Mouse (Mus musculus): ENCODE results near the gene Kcnh8. TPM values are rescaled to one million over a fixed set of nuclear protein-coding genes. Genes with fewer than 3 reads are reported as not detected.

Gene Kcnh8
- polyA plus RNA-seq (2015; fragmentation: Nextera tagmentation; extraction: Ambion mirVana): 0.02 TPM in 1 of 2 replicates, not detected in the other

- H3K4me1 ChIP-seq (ENCODE audit: insufficient read depth): no peaks in the 10 kb centered on the region
- 2% methylated on average over 40 of the region's 40 CpGs for WGBS (ENCODE audit: insufficient replicate concordance)
- H3K4me3 ChIP-seq (ENCODE audit: low read depth, low read length): peak within 1 kb of the TSS; percentile 34
- H3K36me3 ChIP-seq (replicated peaks; ENCODE audit: insufficient read depth, low read length): no peaks in the 10 kb centered on the region
- no peak for TF ChIP-seq EP300 (IDR thresholded peaks at IDR 0.05; ENCODE audit: low read depth)
- no peak for TF ChIP-seq CTCF (IDR thresholded peaks at IDR 0.05; ENCODE audit: low read depth)
- H3K9me3 ChIP-seq (ENCODE audit: low read length): no peaks in the 10 kb centered on the region
- no peak within 1 kb of the TSS for H3K9ac ChIP-seq (replicated peaks)
- peak; percentile 11 for DNase-seq
- no peak within 1 kb of the TSS for H3K27ac ChIP-seq (ENCODE audit: low read depth)
- ATAC-seq: no peak; the same call in 1 of the 2 replicates
- H3K4me2 ChIP-seq (ENCODE audit: low read depth, low read length): peak within 1 kb of the TSS; percentile 65
- H3K27me3 ChIP-seq (ENCODE audit: insufficient read depth, low read length): peaks cover 31% of the 10 kb centered on the region
These were observed at the start of gene Kcnh8 for GRCm38 (mm10) chr17:52602093-52602780. Kcnh8 (plus strand) TSS chr17:52602709.

GRCm38 (mm10) chr17:52559961-52560720 is 42.4 kb upstream of the Kcnh8 start:
- 29% methylated on average over 13 of the region's 13 CpGs for WGBS (ENCODE audit: insufficient replicate concordance)
- TF ChIP-seq EP300 (IDR thresholded peaks at IDR 0.05; ENCODE audit: low read depth) (no peak), CTCF (IDR thresholded peaks at IDR 0.05; ENCODE audit: low read depth) (peak; percentile 86)
- H3K9ac ChIP-seq (replicated peaks): no peak overlapping the region
- no peaks in the 10 kb centered on the region for H3K36me3 ChIP-seq (replicated peaks; ENCODE audit: insufficient read depth, low read length)
- H3K9me3 ChIP-seq (ENCODE audit: low read length): no peaks in the 10 kb centered on the region
- no peaks in the 10 kb centered on the region for H3K4me1 ChIP-seq (ENCODE audit: insufficient read depth)
- no peaks in the 10 kb centered on the region for H3K27me3 ChIP-seq (ENCODE audit: insufficient read depth, low read length)
- no peak overlapping the region for H3K27ac ChIP-seq (ENCODE audit: low read depth)
- ATAC-seq (peak; percentile 29; the same call in 1 of the 2 replicates), DNase-seq (peak; percentile 32)
- H3K4me3 ChIP-seq (ENCODE audit: low read depth, low read length): no peak overlapping the region
- H3K4me2 ChIP-seq (ENCODE audit: low read depth, low read length): no peak overlapping the region

GRCm38 (mm10) chr17:52565467-52566155 is 36.9 kb upstream of the Kcnh8 start:
- WGBS (ENCODE audit: insufficient replicate concordance): 34% methylated on average over 4 of the region's 4 CpGs
- H3K27ac ChIP-seq (ENCODE audit: low read depth): no peak overlapping the region
- DNase-seq: no peak
- H3K36me3 ChIP-seq (replicated peaks; ENCODE audit: insufficient read depth, low read length): no peaks in the 10 kb centered on the region
- H3K4me2 ChIP-seq (ENCODE audit: low read depth, low read length): no peak overlapping the region
- no peak for ATAC-seq
- TF ChIP-seq EP300 (IDR thresholded peaks at IDR 0.05; ENCODE audit: low read depth) (no peak), CTCF (IDR thresholded peaks at IDR 0.05; ENCODE audit: low read depth) (peak; percentile 17; the same call in 1 of the 2 replicates)
- no peaks in the 10 kb centered on the region for H3K9me3 ChIP-seq (ENCODE audit: low read length)
- no peaks in the 10 kb centered on the region for H3K27me3 ChIP-seq (ENCODE audit: insufficient read depth, low read length)
- H3K4me1 ChIP-seq (ENCODE audit: insufficient read depth): no peaks in the 10 kb centered on the region
- H3K9ac ChIP-seq (replicated peaks): no peak overlapping the region
- no peak overlapping the region for H3K4me3 ChIP-seq (ENCODE audit: low read depth, low read length)

- DNase-seq (no peak), ATAC-seq (no peak)
- Histone ChIP-seq H3K36me3 (replicated peaks; ENCODE audit: insufficient read depth, low read length) (no peaks in the 10 kb centered on the region), H3K9ac (replicated peaks) (no peak overlapping the region), H3K27me3 (ENCODE audit: insufficient read depth, low read length) (no peaks in the 10 kb centered on the region), H3K27ac (ENCODE audit: low read depth) (no peak overlapping the region), H3K4me2 (ENCODE audit: low read depth, low read length) (no peak overlapping the region), H3K4me3 (ENCODE audit: low read depth, low read length) (no peak overlapping the region), H3K4me1 (ENCODE audit: insufficient read depth) (no peaks in the 10 kb centered on the region), H3K9me3 (ENCODE audit: low read length) (no peaks in the 10 kb centered on the region)
- TF ChIP-seq CTCF (IDR thresholded peaks at IDR 0.05; ENCODE audit: low read depth): no peak
- TF ChIP-seq EP300 (IDR thresholded peaks at IDR 0.05; ENCODE audit: low read depth): no peak
- WGBS (ENCODE audit: insufficient replicate concordance): 64% methylated on average over 4 of the region's 4 CpGs
These were observed 32.8 kb upstream of the Kcnh8 start for GRCm38 (mm10) chr17:52569584-52570270.

- no peaks in the 10 kb centered on the region for H3K36me3 ChIP-seq (replicated peaks; ENCODE audit: insufficient read depth, low read length)
- H3K9me3 ChIP-seq (ENCODE audit: low read length): no peaks in the 10 kb centered on the region
- 78% methylated on average over 4 of the region's 4 CpGs for WGBS (ENCODE audit: insufficient replicate concordance)
- no peaks in the 10 kb centered on the region for H3K27me3 ChIP-seq (ENCODE audit: insufficient read depth, low read length)
- no peak overlapping the region for H3K4me2 ChIP-seq (ENCODE audit: low read depth, low read length)
- no peak for ATAC-seq
- no peak for DNase-seq
- TF ChIP-seq CTCF (IDR thresholded peaks at IDR 0.05; ENCODE audit: low read depth) (no peak), EP300 (IDR thresholded peaks at IDR 0.05; ENCODE audit: low read depth) (no peak)
- no peaks in the 10 kb centered on the region for H3K4me1 ChIP-seq (ENCODE audit: insufficient read depth)
- no peak overlapping the region for H3K27ac ChIP-seq (ENCODE audit: low read depth)
- H3K4me3 ChIP-seq (ENCODE audit: low read depth, low read length): no peak overlapping the region
- H3K9ac ChIP-seq (replicated peaks): no peak overlapping the region
These were observed 30.3 kb upstream of the Kcnh8 start for GRCm38 (mm10) chr17:52572229-52572628.
